Mouse (Mus musculus) CH12.LX (cell line): Measurements from ENCODE around the gene Acsbg1. TPM values are rescaled to one million over a fixed set of nuclear protein-coding genes. Genes with fewer than 3 reads are reported as not detected.

Experiments used
- DNase-seq: peaks from one replicate; pipeline ENCODE4 v3.0.0-alpha.2; 2013; ENCODE audit errors: extremely low read depth
- H3K27ac ChIP-seq: 2 replicates; pipeline ENCODE4 v1.5.1; 2012; ENCODE audit warnings: low read depth, mild to moderate bottlenecking, control low read depth, moderate library complexity; ENCODE audit not compliant: insufficient read depth
- H3K27me3 ChIP-seq: replicated peaks from 2 replicates; pipeline ENCODE3; 2012; ENCODE audit warnings: inconsistent platforms
- H3K36me3 ChIP-seq, 2 experiments: replicated peaks in 1 of 2; 2 replicates each; pipeline versions ENCODE3 to v1.6.1; 2012; ENCODE audit warnings: inconsistent platforms in 1 of 2, low read length in 1 of 2, mild to moderate bottlenecking in 1 of 2, mixed read lengths in 1 of 2, moderate library complexity in 1 of 2; ENCODE audit not compliant: control insufficient read depth in 1 of 2, insufficient read depth in 1 of 2
- H3K4me1 ChIP-seq, 2 experiments: 2 replicates each; pipeline ENCODE4 v1.6.1; 2012; ENCODE audit warnings: inconsistent platforms in 1 of 2, moderate library complexity in 1 of 2; ENCODE audit not compliant: insufficient read depth in 2 of 2, control insufficient read depth in 1 of 2
- H3K4me2 ChIP-seq: 2 replicates; pipeline ENCODE4 v1.6.1; 2012; ENCODE audit warnings: low read depth, mild to moderate bottlenecking, control low read depth; ENCODE audit not compliant: poor library complexity, insufficient read depth, severe bottlenecking
- H3K4me3 ChIP-seq, 3 experiments: fragments of 150-350 bp in 1 of 3; sonication (generic) in 1 of 3; replicated peaks in 1 of 3; 2 replicates each; pipeline versions ENCODE3 to v1.5.1; 2011 to 2012; ENCODE audit warnings: low read depth in 2 of 3, low read length in 2 of 3, mild to moderate bottlenecking in 2 of 3, moderate library complexity in 2 of 3, control low read depth in 1 of 3, improper control_type of control experiment in 1 of 3, inconsistent platforms in 1 of 3, mixed read lengths in 1 of 3; ENCODE audit not compliant: poor library complexity in 1 of 3
- H3K79me2 ChIP-seq: replicated peaks from 2 replicates; pipeline ENCODE4 v1.6.1; 2012; ENCODE audit warnings: mild to moderate bottlenecking, moderate library complexity; ENCODE audit not compliant: control insufficient read depth, poor library complexity, insufficient read depth, severe bottlenecking; ENCODE audit errors: extremely low read depth
- H3K9ac ChIP-seq: 2 replicates; pipeline ENCODE4 v1.6.1; 2012; ENCODE audit warnings: low read depth, mild to moderate bottlenecking, control low read depth, moderate library complexity; ENCODE audit not compliant: insufficient read depth
- H3K9me3 ChIP-seq: replicated peaks from 2 replicates; pipeline ENCODE3; 2012; ENCODE audit warnings: low read length, inconsistent platforms, mixed read lengths
- CHD2 ChIP-seq: IDR thresholded peaks from 2 replicates; pipeline ENCODE4 v1.6.1; 2011; ENCODE audit warnings: low read length, improper control_type of control experiment
- IRF4 ChIP-seq: IDR thresholded peaks from 2 replicates; pipeline ENCODE4 v1.6.1; 2014; ENCODE audit warnings: low read depth, mild to moderate bottlenecking, inconsistent platforms, low read length, improper control_type of control experiment
- JUND ChIP-seq: conservative IDR thresholded peaks from 2 replicates; pipeline ENCODE4 v1.6.1; 2011; ENCODE audit warnings: low read depth, low read length, improper control_type of control experiment
- KAT2A ChIP-seq: IDR thresholded peaks from 2 replicates; pipeline ENCODE4 v1.6.1; 2012; ENCODE audit warnings: low read length, improper control_type of control experiment, inconsistent platforms; ENCODE audit not compliant: insufficient replicate concordance
- MAFK ChIP-seq: IDR thresholded peaks from 2 replicates; pipeline ENCODE4 v1.6.1; 2011; ENCODE audit warnings: low read length, improper control_type of control experiment; ENCODE audit not compliant: insufficient replicate concordance
- MEF2A ChIP-seq: IDR thresholded peaks from 2 replicates; pipeline ENCODE4 v1.6.1; 2014; ENCODE audit warnings: low read depth, mild to moderate bottlenecking, inconsistent platforms, low read length, improper control_type of control experiment, borderline replicate concordance
- MXI1 ChIP-seq: IDR thresholded peaks from 2 replicates; pipeline ENCODE4 v1.6.1; 2011; ENCODE audit warnings: mild to moderate bottlenecking, low read depth, low read length, improper control_type of control experiment
- MYC ChIP-seq: IDR thresholded peaks from 2 replicates; pipeline ENCODE4 v1.6.1; 2011; ENCODE audit warnings: low read depth, mild to moderate bottlenecking, improper control_type of control experiment, low read length
- NRF1 ChIP-seq: IDR thresholded peaks from 2 replicates; pipeline ENCODE4 v1.6.1; 2014; ENCODE audit warnings: low read depth, mild to moderate bottlenecking, inconsistent platforms, low read length, improper control_type of control experiment, moderate library complexity
- POLR2A ChIP-seq: IDR thresholded peaks from 2 replicates; pipeline ENCODE4 v1.6.1; 2011; ENCODE audit warnings: low read depth, mild to moderate bottlenecking, improper control_type of control experiment, low read length
- POLR2AphosphoS2 ChIP-seq: IDR thresholded peaks from 2 replicates; pipeline ENCODE4 v1.6.1; 2011; ENCODE audit warnings: low read depth, low read length, improper control_type of control experiment
- RAD21 ChIP-seq: IDR thresholded peaks from 2 replicates; pipeline ENCODE4 v1.6.1; 2011; ENCODE audit warnings: low read depth, mild to moderate bottlenecking, low read length, improper control_type of control experiment, moderate library complexity
- RCOR1 ChIP-seq: conservative IDR thresholded peaks from 2 replicates; pipeline ENCODE4 v1.6.1; 2012; ENCODE audit warnings: low read depth, mild to moderate bottlenecking, inconsistent platforms, low read length, improper control_type of control experiment
- SMC3 ChIP-seq: IDR thresholded peaks from 2 replicates; pipeline ENCODE4 v1.6.1; 2011; ENCODE audit warnings: low read depth, low read length, improper control_type of control experiment
- USF1 ChIP-seq: IDR thresholded peaks from 2 replicates; pipeline ENCODE4 v1.6.1; 2014; ENCODE audit warnings: low read depth, mild to moderate bottlenecking, inconsistent platforms, low read length, improper control_type of control experiment
- USF2 ChIP-seq: conservative IDR thresholded peaks from 2 replicates; pipeline ENCODE4 v1.6.1; 2011; ENCODE audit warnings: low read depth, low read length, improper control_type of control experiment
- ZKSCAN1 ChIP-seq: IDR thresholded peaks from 2 replicates; pipeline ENCODE4 v1.6.1; 2012; ENCODE audit warnings: low read depth, inconsistent platforms, low read length, improper control_type of control experiment, borderline replicate concordance
- ZMIZ1 ChIP-seq: IDR thresholded peaks from 2 replicates; pipeline ENCODE4 v1.6.1; 2012; ENCODE audit warnings: low read depth, mild to moderate bottlenecking, inconsistent platforms, low read length, improper control_type of control experiment
- ZNF384 ChIP-seq: IDR thresholded peaks from 2 replicates; pipeline ENCODE4 v1.6.1; 2012; ENCODE audit warnings: low read depth, low read length, improper control_type of control experiment, inconsistent platforms
- dilution Hi-C: fragments of 300-500 bp; cut with MboI; formaldehyde crosslinking; loops from 2 replicates; pipeline ENCODE4 v1.14.3; 2020; ENCODE audit warnings: low sequenced_read_pairs; ENCODE audit not compliant: extremely low pct_unique_long_range_greater_than_20kb, extremely low pct_ligation_motif_present
- in situ Hi-C: fragments of 300-500 bp; cut with MboI; formaldehyde crosslinking; loops from 3 replicates; pipeline ENCODE4 v1.14.3; 2019; ENCODE audit warnings: low sequenced_read_pairs, low pct_ligation_motif_present, low pct_unique_long_range_greater_than_20kb, mixed read lengths
- polyA plus RNA-seq: library from polyadenylated mRNA; unstranded; fragments of >175 nt; gene quantifications from 2 replicates; pipeline ENCODE4 v1.2.1, GENCODE M21; 2012; ENCODE audit warnings: low read depth; ENCODE audit not compliant: insufficient read length
- total RNA-seq, 2 experiments: library from RNA; depleted of rRNA; stranded (reverse); fragments of 300-350 nt in 1 of 2; fragments of >200 nt in 1 of 2; gene quantifications; 2 replicates each; pipeline ENCODE4 v1.2.3; 2012 to 2014

The Acsbg1 gene
- total and polyA plus RNA-seq, 3 experiments = 16.8 to 24.0 (median 23.6) TPM

DNA sequence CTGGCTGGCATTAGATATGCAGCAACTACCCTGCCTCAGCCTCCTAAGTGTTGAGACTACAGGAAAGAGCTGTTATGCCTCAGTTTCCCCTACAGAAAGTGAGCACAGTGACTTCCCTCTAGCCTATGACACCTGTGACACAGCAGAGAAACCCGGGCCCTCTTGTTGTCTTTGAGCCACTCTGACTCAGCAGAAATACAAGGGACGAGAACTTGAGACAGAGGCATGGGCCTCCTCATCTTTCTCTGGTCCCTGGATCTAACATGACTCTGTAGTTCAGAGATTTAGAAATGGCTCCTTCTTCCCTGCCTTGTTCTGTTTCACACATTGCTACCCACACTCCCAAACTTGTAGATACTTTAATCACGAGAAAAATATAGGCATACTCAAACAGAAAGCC, 20.1 kb downstream of the Acsbg1 start:
- 0 out of 2 replicates have a peak, but pooled peaks cover 4% of the 10 kb centered on the region for H3K79me2 ChIP-seq
- peak; percentile 45 for DNase-seq
- peak overlapping the region; percentile 75 for H3K9ac ChIP-seq
- peak overlapping the region in 2 of 3 experiments; percentile 65 to 67 for H3K4me3 ChIP-seq
- H3K9me3 ChIP-seq = no peaks in the 10 kb centered on the region
- H3K4me1 ChIP-seq = peaks cover 27 to 85% of the 10 kb centered on the region in 2 experiments
- H3K27me3 ChIP-seq = no peaks in the 10 kb centered on the region
- H3K36me3 ChIP-seq = peaks cover 3 to 41% of the 10 kb centered on the region in 2 experiments
- in situ Hi-C loops = no loop called here
- H3K4me2 ChIP-seq = peak overlapping the region; percentile 77
- TF ChIP-seq MAFK (peak; percentile 87), MXI1 (peak; percentile 52; the same call in 1 of the 2 replicates), MYC (no peak)
- TF ChIP-seq, all 38 proteins: peak for 2
- dilution Hi-C loops = no loop called here
- H3K27ac ChIP-seq = no peak overlapping the region

DNA sequence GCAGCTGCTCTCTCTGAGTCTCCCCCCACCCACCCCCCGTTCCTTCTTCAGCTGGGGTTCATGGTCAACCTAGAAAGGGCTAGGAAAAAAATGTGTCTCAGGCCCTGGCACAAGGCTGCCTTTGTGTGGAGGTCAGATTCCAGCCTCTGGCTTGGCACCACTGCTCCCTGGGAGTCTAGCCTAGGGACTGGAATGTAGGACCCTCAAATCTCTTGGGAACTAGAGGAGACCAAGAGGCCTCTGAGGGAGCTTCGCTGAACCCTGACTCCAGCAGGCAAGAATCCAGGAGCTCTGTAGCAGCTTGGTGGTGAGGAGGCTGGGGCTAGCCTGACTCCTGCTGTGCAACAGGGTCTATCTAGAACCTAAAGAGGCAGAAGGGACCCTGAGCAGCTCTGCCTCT, 22.5 kb downstream of the Acsbg1 start:
- dilution Hi-C loops = no loop called here
- TF ChIP-seq SMC3 (no peak), ZNF384 (no peak), MEF2A (no peak), ZMIZ1 (no peak), IRF4 (no peak), ZKSCAN1 (no peak), KAT2A (no peak), POLR2A (no peak), USF2 (no peak), MYC (no peak), RAD21 (no peak), USF1 (no peak), CHD2 (no peak), RCOR1 (no peak), NRF1 (no peak), JUND (no peak), POLR2AphosphoS2 (no peak), MXI1 (no peak)
- TF ChIP-seq, all 38 proteins: peak for 0

More for the DNA sequence above, 22.5 kb downstream of the Acsbg1 start:
- Histone ChIP-seq H3K9ac (no peak overlapping the region), H3K9me3 (no peaks in the 10 kb centered on the region), H3K27me3 (no peaks in the 10 kb centered on the region), H3K4me1 (peaks cover 15 to 63% of the 10 kb centered on the region in 2 experiments), H3K4me2 (no peak overlapping the region), H3K27ac (no peak overlapping the region), H3K36me3 (peaks cover 8 to 62% of the 10 kb centered on the region in 2 experiments), H3K79me2 (peaks cover 9% of the 10 kb centered on the region; the same call in 1 of the 2 replicates), H3K4me3 (no peak overlapping the region)
- DNase-seq = no peak
- in situ Hi-C loops = no loop called here
